Mouse (Mus musculus): ENCODE measurements around the gene Tnfrsf23. TPM values are rescaled to one million over a fixed set of nuclear protein-coding genes. Genes with fewer than 3 reads are reported as not detected.

The Tnfrsf23 gene
- total and polyA plus RNA-seq, 3 experiments = 0.08 to 0.71 TPM; not detected in 1

DNA sequence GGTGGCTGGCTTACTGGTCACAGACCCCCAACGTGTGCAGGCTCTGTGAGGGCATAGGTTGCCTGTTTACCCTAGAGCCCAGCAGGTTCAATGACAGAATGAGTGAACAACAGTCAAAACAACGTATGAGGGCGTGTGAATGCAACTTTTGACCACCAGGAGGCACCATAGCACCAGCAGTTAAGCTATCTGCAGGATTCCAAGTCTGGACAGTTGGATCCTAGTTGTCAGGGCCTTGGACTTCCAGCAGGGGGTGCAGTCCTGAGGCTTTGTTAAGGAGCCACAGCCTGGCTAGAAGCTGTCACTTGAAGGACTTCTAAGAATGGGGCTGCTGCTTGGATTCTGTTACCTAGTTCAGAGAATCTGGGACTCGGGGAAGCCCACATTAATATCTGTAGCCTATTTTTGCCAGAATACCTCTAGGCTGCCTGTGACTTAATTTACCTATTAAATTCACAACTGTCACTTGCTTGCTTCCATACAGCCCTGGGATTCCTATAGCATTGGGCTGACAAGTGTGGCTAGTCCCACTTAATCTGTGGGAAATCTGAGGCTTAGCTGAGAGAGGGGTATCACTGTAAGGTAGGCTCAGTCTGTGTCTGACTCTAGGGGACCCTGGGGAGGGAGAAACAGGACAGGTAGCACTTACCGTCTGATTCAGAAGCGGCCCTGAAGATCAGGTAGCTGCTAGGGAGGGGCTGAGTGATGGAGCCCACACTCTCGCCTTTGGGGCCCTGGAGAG lies 21.2 kb upstream of the Tnfrsf23 start:
- Histone ChIP-seq H3K9me3 (replicated peaks; ENCODE audit: low read length) (no peaks in the 10 kb centered on the region), H3K4me1 (ENCODE audit: control insufficient read depth in 1 of 2, insufficient read depth in 2 of 2) (peaks cover 6 to 9% of the 10 kb centered on the region in 2 experiments), H3K79me2 (replicated peaks; ENCODE audit: control insufficient read depth, extremely low read depth, insufficient read depth, poor library complexity, severe bottlenecking) (no peaks in the 10 kb centered on the region), H3K27me3 (replicated peaks) (peaks cover 5% of the 10 kb centered on the region), H3K4me2 (ENCODE audit: insufficient read depth, low read depth, poor library complexity, severe bottlenecking) (no peak overlapping the region), H3K4me3 (replicated peaks in 1 of 3; ENCODE audit: low read depth in 2 of 3, low read length in 2 of 3, poor library complexity in 1 of 3) (no peak overlapping the region), H3K27ac (ENCODE audit: insufficient read depth, low read depth) (no peak overlapping the region), H3K9ac (ENCODE audit: insufficient read depth, low read depth) (no peak overlapping the region), H3K36me3 (replicated peaks in 1 of 2; ENCODE audit: control insufficient read depth in 1 of 2, insufficient read depth in 1 of 2, low read length in 1 of 2) (peaks cover 0 to 22% of the 10 kb centered on the region in 2 experiments)
- peak; percentile 91 for DNase-seq (ENCODE audit: extremely low read depth)
- TF ChIP-seq IRF4 (IDR thresholded peaks at IDR 0.05; ENCODE audit: low read depth, low read length) = peak; percentile 30; the same call in 1 of the 2 replicates
- no peak for TF ChIP-seq ZKSCAN1 (IDR thresholded peaks at IDR 0.05; ENCODE audit: borderline replicate concordance, low read depth, low read length)
- no peak for TF ChIP-seq KAT2A (IDR thresholded peaks at IDR 0.05; ENCODE audit: insufficient replicate concordance, low read length)
- TF ChIP-seq MEF2A (IDR thresholded peaks at IDR 0.05; ENCODE audit: borderline replicate concordance, low read depth, low read length) = 0 out of 2 replicates have a peak, but pooled peaks have one; percentile 31
- no peak for TF ChIP-seq USF2 (conservative IDR thresholded peaks at IDR 0.05; ENCODE audit: low read depth, low read length)
- no peak for TF ChIP-seq MAZ (IDR thresholded peaks at IDR 0.05; ENCODE audit: low read depth, low read length)
- TF ChIP-seq SMC3 (IDR thresholded peaks at IDR 0.05; ENCODE audit: low read depth, low read length) = peak; percentile 100
- no peak for TF ChIP-seq EP300 (IDR thresholded peaks at IDR 0.05; ENCODE audit: low read length)
- no peak for TF ChIP-seq ELF1 (IDR thresholded peaks at IDR 0.05; ENCODE audit: low read depth, low read length)
- TF ChIP-seq UBTF (IDR thresholded peaks at IDR 0.05; ENCODE audit: low read depth, low read length) = no peak
- no peak for TF ChIP-seq E2F4 (IDR thresholded peaks at IDR 0.05; ENCODE audit: insufficient replicate concordance, low read depth, low read length)
- TF ChIP-seq MYC (IDR thresholded peaks at IDR 0.05; ENCODE audit: low read depth, low read length) = no peak; the same call in 1 of the 2 replicates
- TF ChIP-seq HCFC1 (IDR thresholded peaks at IDR 0.05; ENCODE audit: low read depth, low read length) = no peak
- TF ChIP-seq RAD21 (IDR thresholded peaks at IDR 0.05; ENCODE audit: low read depth, low read length) = peak; percentile 99
- TF ChIP-seq NRF1 (IDR thresholded peaks at IDR 0.05; ENCODE audit: low read depth, low read length) = no peak
- peak; percentile 72; the same call in 1 of the 2 replicates for TF ChIP-seq SIN3A (IDR thresholded peaks at IDR 0.05; ENCODE audit: low read length)
- TF ChIP-seq JUND (conservative IDR thresholded peaks at IDR 0.05; ENCODE audit: low read depth, low read length) = peak; percentile 39; the same call in 1 of the 2 replicates
- no peak for TF ChIP-seq ZNF384 (IDR thresholded peaks at IDR 0.05; ENCODE audit: low read depth, low read length)
- no peak for TF ChIP-seq ETS1 (conservative IDR thresholded peaks at IDR 0.05; ENCODE audit: low read depth, low read length)
- no peak for TF ChIP-seq BHLHE40 (IDR thresholded peaks at IDR 0.05; ENCODE audit: low read depth, low read length)
- no peak for TF ChIP-seq JUN (IDR thresholded peaks at IDR 0.05; ENCODE audit: insufficient read depth, low read depth, low read length)
- TF ChIP-seq GABPA (IDR thresholded peaks at IDR 0.05; ENCODE audit: insufficient replicate concordance, low read depth, low read length) = no peak
- TF ChIP-seq ZC3H11A (IDR thresholded peaks at IDR 0.05; ENCODE audit: low read depth, low read length) = peak; percentile 96
- peak; percentile 97 to 100 for TF ChIP-seq CTCF (conservative IDR thresholded peaks at IDR 0.05 in 1 of 2, IDR thresholded peaks at IDR 0.05 in 1 of 2; ENCODE audit: low read depth in 2 of 2, low read length in 2 of 2)
- no peak for TF ChIP-seq CHD1 (IDR thresholded peaks at IDR 0.05; ENCODE audit: low read depth, low read length)
- no peak for TF ChIP-seq TBP (conservative IDR thresholded peaks at IDR 0.05; ENCODE audit: low read depth, low read length)
- no peak for TF ChIP-seq MXI1 (IDR thresholded peaks at IDR 0.05; ENCODE audit: low read depth, low read length)
- 0 out of 2 replicates have a peak, but pooled peaks have one; percentile 16 for TF ChIP-seq TCF12 (IDR thresholded peaks at IDR 0.05; ENCODE audit: low read depth, low read length)
- TF ChIP-seq PAX5 (IDR thresholded peaks at IDR 0.05; ENCODE audit: low read length) = no peak
- no peak for TF ChIP-seq POLR2A (IDR thresholded peaks at IDR 0.05; ENCODE audit: low read depth, low read length)
- no peak for TF ChIP-seq ZMIZ1 (IDR thresholded peaks at IDR 0.05; ENCODE audit: low read depth, low read length)
- no peak for TF ChIP-seq MAFK (IDR thresholded peaks at IDR 0.05; ENCODE audit: insufficient replicate concordance, low read length)
- TF ChIP-seq USF1 (IDR thresholded peaks at IDR 0.05; ENCODE audit: low read depth, low read length) = no peak
- TF ChIP-seq CHD2 (IDR thresholded peaks at IDR 0.05; ENCODE audit: low read length) = no peak
- no peak for TF ChIP-seq POLR2AphosphoS2 (IDR thresholded peaks at IDR 0.05; ENCODE audit: low read depth, low read length)
- peak; percentile 70; the same call in 1 of the 2 replicates for TF ChIP-seq NELFE (IDR thresholded peaks at IDR 0.05; ENCODE audit: low read depth, low read length)
- no peak for TF ChIP-seq RCOR1 (conservative IDR thresholded peaks at IDR 0.05; ENCODE audit: low read depth, low read length)
- TF ChIP-seq MAX (IDR thresholded peaks at IDR 0.05; ENCODE audit: low read length) = 0 out of 2 replicates have a peak, but pooled peaks have one; percentile 35
- dilution Hi-C loops (cut with MboI; ENCODE audit: extremely low pct_ligation_motif_present, extremely low pct_unique_long_range_greater_than_20kb, low sequenced_read_pairs) = no loop called here
- in situ Hi-C loops (cut with MboI; ENCODE audit: low pct_ligation_motif_present, low pct_unique_long_range_greater_than_20kb, low sequenced_read_pairs) = loop anchor here (5.0 kb wide), 1 partner anchor 45 kb away; no protein-coding TSS in a partner anchor

All from CH12.LX (cell line).